Mouse (Mus musculus) E14TG2a.4 (cell line): Measurements from ENCODE around the gene Gm10722.
"Not testable (repeated sequence)": the region's sequence is repeated elsewhere in the genome, so short reads cannot be mapped to it uniquely, and the experiment has no call there.

ENCODE experiments used
- CTCF ChIP-seq: conservative IDR thresholded peaks from 2 replicates; pipeline ENCODE4 v1.5.1; 2014; ENCODE audit warnings: low read length
- NANOG ChIP-seq: IDR thresholded peaks from 2 replicates; pipeline ENCODE4 v1.6.1; 2014; ENCODE audit warnings: borderline replicate concordance, low read length, mixed read lengths
- POU5F1 ChIP-seq: IDR thresholded peaks from 2 replicates; pipeline ENCODE4 v1.6.1; 2014; ENCODE audit warnings: low read length, borderline replicate concordance

DNA sequence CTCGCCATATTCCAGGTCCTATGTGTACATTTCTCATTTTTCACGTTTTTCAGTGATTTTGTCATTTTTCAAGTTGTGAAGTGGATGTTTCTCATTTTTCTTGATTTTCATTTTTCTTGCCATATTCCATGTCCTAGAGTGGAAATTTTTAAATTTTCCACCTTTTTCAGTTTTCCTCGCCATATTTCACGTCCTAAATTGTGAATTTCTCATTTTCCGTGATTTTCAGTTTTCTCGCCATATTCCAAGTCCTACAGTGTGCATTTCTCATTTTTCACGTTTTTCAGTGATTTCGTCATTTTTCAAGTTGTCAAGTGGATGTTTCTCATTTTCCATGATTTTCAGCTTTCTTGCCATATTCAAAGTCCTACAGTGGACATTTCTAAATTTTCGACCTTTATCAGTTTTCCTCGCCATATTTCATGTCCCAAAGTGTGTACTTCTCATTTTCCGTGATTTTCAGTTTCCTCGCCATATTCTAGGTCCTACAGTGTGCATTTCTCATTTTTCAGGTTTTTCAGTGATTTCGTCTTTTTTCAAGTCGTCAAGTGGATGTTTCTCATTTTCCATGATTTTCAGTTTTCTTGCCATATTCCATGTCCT lies 2.2 kb downstream of the Gm10722 start, which contains the start of gene Gm11168:
- TF ChIP-seq CTCF, NANOG, POU5F1: not testable (repeated sequence)
